Mouse (Mus musculus) liver, adult 2 months (tissue): ENCODE measurements around the gene Trappc12. TPM values are rescaled to one million over a fixed set of nuclear protein-coding genes. Genes with fewer than 3 reads are reported as not detected.
A peak's percentile ranks its signal among the peaks of the same experiment; 100 is the strongest.

Experiments
- DNase-seq: peaks from one replicate; pipeline ENCODE4 v3.0.0-alpha.2; 2011; ENCODE audit warnings: low read depth, low spot score; ENCODE audit errors: extremely low read depth
- H3K27ac ChIP-seq: fragments of 200-500 bp; replicated peaks from 2 replicates; pipeline ENCODE4 v1.5.1; 2012; ENCODE audit warnings: low read depth, mild to moderate bottlenecking, control low read depth, inconsistent platforms, low read length; ENCODE audit not compliant: insufficient read depth
- H3K27me3 ChIP-seq: fragments of 200-500 bp; 2 replicates; pipeline ENCODE4 v1.6.1; 2012; ENCODE audit warnings: mild to moderate bottlenecking, moderate library complexity, low read length, inconsistent platforms; ENCODE audit not compliant: control insufficient read depth, insufficient read depth
- H3K36me3 ChIP-seq: fragments of 200-500 bp; 2 replicates; pipeline ENCODE4 v1.6.1; 2012; ENCODE audit warnings: low read length, inconsistent platforms; ENCODE audit not compliant: control insufficient read depth, insufficient read depth
- H3K4me1 ChIP-seq: fragments of 200-500 bp; 2 replicates; pipeline ENCODE4 v1.6.1; 2011; ENCODE audit warnings: low read length; ENCODE audit not compliant: control insufficient read depth, insufficient read depth
- H3K4me3 ChIP-seq: fragments of 200-500 bp; 2 replicates; pipeline ENCODE4 v1.5.1; 2011; ENCODE audit warnings: low read depth, mild to moderate bottlenecking, control low read depth, low read length, moderate library complexity; ENCODE audit not compliant: insufficient read depth
- H3K79me2 ChIP-seq: fragments of 200-500 bp; 2 replicates; pipeline ENCODE4 v1.6.1; 2012; ENCODE audit warnings: inconsistent platforms, mild to moderate bottlenecking, low read length, moderate library complexity; ENCODE audit not compliant: control insufficient read depth, insufficient read depth
- H3K9ac ChIP-seq: fragments of 200-500 bp; 2 replicates; pipeline ENCODE4 v1.6.1; 2012; ENCODE audit warnings: low read depth, mild to moderate bottlenecking, control low read depth, inconsistent platforms, low read length
- CTCF ChIP-seq: fragments of 200-500 bp; IDR thresholded peaks from 2 replicates; pipeline ENCODE4 v1.5.1; 2011; ENCODE audit warnings: low read depth, low read length, control low read depth
- POLR2A ChIP-seq: fragments of 200-500 bp; IDR thresholded peaks from 2 replicates; pipeline ENCODE4 v1.6.1; 2011; ENCODE audit warnings: low read length, control low read depth; ENCODE audit not compliant: insufficient read depth; ENCODE audit errors: extremely low read depth
- WGBS: fragments of 180-500 bp; shearing (Covaris S2); methylation state at CpG from one replicate; pipeline ENCODE4 v1.1.7; 2018; 5-methylcytosine and 5-hydroxymethylcytosine counted together
- polyA plus RNA-seq: library from polyadenylated mRNA; depleted of rRNA; stranded (reverse); fragments of >200 nt; gene quantifications from 2 replicates; pipeline ENCODE4 v1.2.3, GENCODE M21; 2012; rRNA removed
- total RNA-seq: library from RNA; depleted of rRNA; stranded (reverse); fragments of >200 nt; gene quantifications from 2 replicates; pipeline ENCODE4 v1.2.3, GENCODE M21; 2014; rRNA removed

The Trappc12 gene
- total and polyA plus RNA-seq, 2 experiments, result 14.3 to 18.1 TPM

- Histone ChIP-seq H3K79me2 (no peaks in the 10 kb centered on the region), H3K27ac (no peak overlapping the region), H3K27me3 (no peaks in the 10 kb centered on the region), H3K4me3 (no peak overlapping the region), H3K9ac (no peak overlapping the region), H3K36me3 (peaks cover 6% of the 10 kb centered on the region; the same call in 1 of the 2 replicates), H3K4me1 (no peaks in the 10 kb centered on the region)
- WGBS, result 87% methylated on average over 4 of the region's 4 CpGs
- no peak for DNase-seq
- TF ChIP-seq POLR2A (no peak), CTCF (no peak)
Observed at GRCm38 (mm10) chr12:28662628-28663027, 87.6 kb downstream of the Trappc12 start.

- H3K27ac ChIP-seq, result no peak within 1 kb of the TSS
- peak; percentile 61 for DNase-seq
- peak within 1 kb of the TSS; percentile 88 for H3K9ac ChIP-seq
- TF ChIP-seq POLR2A (no peak), CTCF (no peak)
- H3K27me3 ChIP-seq, result no peaks in the 10 kb centered on the region
- H3K36me3 ChIP-seq, result peaks cover 5% of the 10 kb centered on the region; the same call in 1 of the 2 replicates
- peaks cover 5% of the 10 kb centered on the region for H3K4me1 ChIP-seq
- peak within 1 kb of the TSS; percentile 93 for H3K4me3 ChIP-seq
- WGBS, result 2% methylated on average over 52 of the region's 52 CpGs
- H3K79me2 ChIP-seq, result no peaks in the 10 kb centered on the region
Observed at GRCm38 (mm10) chr12:28649141-28650110, 100.8 kb downstream of the Trappc12 start, which contains the start of gene Rnaseh1. Gene Rnaseh1 (plus strand): TSS chr12:28649602.

Other genes with a start within 250 kb of the Trappc12 start
- gene Dcdc2c, start 198.1 kb downstream of the Trappc12 start, total RNA-seq, result not detected in 2 replicates
- not detected in 2 replicates for gene Dcdc2c, start 198.1 kb downstream of the Trappc12 start, polyA plus RNA-seq
- not detected in 2 replicates for gene Allc, start 167.9 kb downstream of the Trappc12 start, total RNA-seq
- not detected in 2 replicates for gene Allc, start 167.9 kb downstream of the Trappc12 start, polyA plus RNA-seq
- 57.1 and 67.2 TPM in 2 replicates for gene Colec11, start 127.1 kb downstream of the Trappc12 start, total RNA-seq
- gene Colec11, start 127.1 kb downstream of the Trappc12 start, polyA plus RNA-seq, result 33.8 and 37.9 TPM in 2 replicates
- 391 and 441 TPM in 2 replicates for gene Rps7, start 114.5 kb downstream of the Trappc12 start, total RNA-seq
- 136 and 137 TPM in 2 replicates for gene Rps7, start 114.5 kb downstream of the Trappc12 start, polyA plus RNA-seq
- 4.4 and 4.7 TPM in 2 replicates for gene Rnaseh1, start 100.9 kb downstream of the Trappc12 start, total RNA-seq
- gene Rnaseh1, start 100.9 kb downstream of the Trappc12 start, polyA plus RNA-seq, result 4.3 and 5.3 TPM in 2 replicates
- 101 and 119 TPM in 2 replicates for gene Adi1, start 75.2 kb downstream of the Trappc12 start, total RNA-seq
- gene Adi1, start 75.2 kb downstream of the Trappc12 start, polyA plus RNA-seq, result 56.4 and 61.8 TPM in 2 replicates
- gene Eipr1, start 1.3 kb upstream of the Trappc12 start, total RNA-seq, result 6.7 and 9.0 TPM in 2 replicates
- 16.6 and 18.1 TPM in 2 replicates for gene Eipr1, start 1.3 kb upstream of the Trappc12 start, polyA plus RNA-seq